25 mouse cellular contexts compared by ENCODE assay signal in genomic region chr8:48275066-48275465, GRCm38 (mm10).
DNase-seq lines count a peak whose midpoint lies in the region; ATAC-seq and TF ChIP-seq lines count a peak whose summit lies in the region.
"Had no signal": no experiment of that assay in that cellular context is flagged by ENCODE, and none has a peak within 500 bp of the region (broad histone marks: within the 10 kb centered on the region; RNA-seq: fewer than 3 reads in every experiment).

No protein-coding gene starts in this region.

- no peak overlapping the region for H3K9ac ChIP-seq in embryonic facial prominence, embryonic 11.5 days (replicated peaks; ENCODE audit: low read length)
- no peak overlapping the region for H3K9ac ChIP-seq in midbrain, embryonic 15.5 days
- H3K9ac ChIP-seq: embryonic facial prominence, embryonic 12.5 days; forebrain, embryonic 12.5 days; heart, embryonic 15.5 days; hindbrain, embryonic 13.5 days; limb, embryonic 15.5 days; liver, embryonic 14.5 days; lung, embryonic 14.5 days had no signal

- H3K9me3 ChIP-seq in embryonic facial prominence, embryonic 11.5 days (replicated peaks; ENCODE audit: control insufficient read depth, low read length) = no peaks in the 10 kb centered on the region
- peaks cover 9% of the 10 kb centered on the region; the same call in 1 of the 2 replicates for H3K9me3 ChIP-seq in embryonic facial prominence, embryonic 10.5 days
- H3K9me3 ChIP-seq in midbrain, embryonic 15.5 days = no peaks in the 10 kb centered on the region
- peaks cover 25% of the 10 kb centered on the region for H3K9me3 ChIP-seq in midbrain, embryonic 10.5 days (replicated peaks)
- H3K9me3 ChIP-seq: embryonic facial prominence, embryonic 12.5 days; heart, embryonic 15.5 days; limb, embryonic 15.5 days had no signal

- no peaks in the 10 kb centered on the region for H3K4me1 ChIP-seq in embryonic facial prominence, embryonic 11.5 days (ENCODE audit: control insufficient read depth, insufficient read depth, low read length)
- H3K4me1 ChIP-seq in embryonic facial prominence, embryonic 10.5 days = no peaks in the 10 kb centered on the region
- H3K4me1 ChIP-seq in midbrain, embryonic 15.5 days = peaks cover 7% of the 10 kb centered on the region
- H3K4me1 ChIP-seq in midbrain, embryonic 10.5 days = peaks cover 16% of the 10 kb centered on the region
- H3K4me1 ChIP-seq: embryonic facial prominence, embryonic 12.5 days; heart, embryonic 15.5 days; hindbrain, embryonic 13.5 days; limb, embryonic 15.5 days had no signal

- 94% methylated on average over 11 of the region's 11 CpGs for WGBS in embryonic facial prominence, embryonic 11.5 days
- 95% methylated on average over 11 of the region's 11 CpGs for WGBS in embryonic facial prominence, embryonic 10.5 days
- WGBS in midbrain, embryonic 15.5 days = 83% methylated on average over 11 of the region's 11 CpGs
- whole genome bisulfite sequencing in midbrain, embryonic 10.5 days = 96% methylated on average over 11 of the region's 11 CpGs

- H3K4me2 ChIP-seq in embryonic facial prominence, embryonic 11.5 days (ENCODE audit: low read depth, low read length) = no peak overlapping the region
- no peak overlapping the region for H3K4me2 ChIP-seq in midbrain, embryonic 15.5 days
- H3K4me2 ChIP-seq: embryonic facial prominence, embryonic 12.5 days; forebrain, embryonic 12.5 days; heart, embryonic 15.5 days; hindbrain, embryonic 13.5 days; limb, embryonic 15.5 days; lung, embryonic 14.5 days had no signal

- H3K36me3 ChIP-seq in embryonic facial prominence, embryonic 11.5 days (replicated peaks; ENCODE audit: control insufficient read depth, insufficient read depth, low read depth, low read length) = peaks cover 20% of the 10 kb centered on the region
- peaks cover 94% of the 10 kb centered on the region for H3K36me3 ChIP-seq in embryonic facial prominence, embryonic 10.5 days (replicated peaks)
- peaks cover 15% of the 10 kb centered on the region for H3K36me3 ChIP-seq in midbrain, embryonic 15.5 days (replicated peaks)
- peaks cover 86% of the 10 kb centered on the region for H3K36me3 ChIP-seq in midbrain, embryonic 10.5 days

- H3K27me3 ChIP-seq in embryonic facial prominence, embryonic 11.5 days (ENCODE audit: control insufficient read depth, insufficient read depth, low read length) = no peaks in the 10 kb centered on the region
- H3K27me3 ChIP-seq in embryonic facial prominence, embryonic 10.5 days (replicated peaks; ENCODE audit: low read depth, poor library complexity, severe bottlenecking) = no peaks in the 10 kb centered on the region
- H3K27me3 ChIP-seq in midbrain, embryonic 15.5 days (replicated peaks) = no peaks in the 10 kb centered on the region
- peaks cover 25% of the 10 kb centered on the region; the same call in 1 of the 2 replicates for H3K27me3 ChIP-seq in midbrain, embryonic 10.5 days (ENCODE audit: low read depth, poor library complexity, severe bottlenecking)
- H3K27me3 ChIP-seq: embryonic facial prominence, embryonic 12.5 days; forebrain, embryonic 12.5 days; heart, embryonic 15.5 days; hindbrain, embryonic 13.5 days; limb, embryonic 15.5 days had no signal

- ATAC-seq in embryonic facial prominence, embryonic 11.5 days (replicated peaks; ENCODE audit: insufficient number of reproducible peaks, low FRiP score, low TSS enrichment, low read depth) = no peak
- no peak for ATAC-seq in midbrain, embryonic 15.5 days (replicated peaks)

- TF ChIP-seq CTCF in layer of hippocampus, adult 2 months (conservative IDR thresholded peaks at IDR 0.05) = no peak

- 0 out of 2 replicates have a peak overlapping the region, but pooled peaks have one; percentile 22 for H3K27ac ChIP-seq in embryonic facial prominence, embryonic 11.5 days (replicated peaks; ENCODE audit: low read depth, low read length)
- no peak overlapping the region for H3K27ac ChIP-seq in embryonic facial prominence, embryonic 10.5 days (replicated peaks)
- peak overlapping the region; percentile 32; the same call in 1 of the 2 replicates for H3K27ac ChIP-seq in layer of hippocampus, adult 2 months
- H3K27ac ChIP-seq in midbrain, embryonic 15.5 days = peak overlapping the region; percentile 34; the same call in 1 of the 2 replicates
- H3K27ac ChIP-seq in midbrain, embryonic 10.5 days (replicated peaks) = no peak overlapping the region
- H3K27ac ChIP-seq: embryonic facial prominence, embryonic 12.5 days; forebrain, embryonic 12.5 days; heart, embryonic 15.5 days; hindbrain, embryonic 13.5 days; kidney, postnatal 0 days; limb, embryonic 15.5 days; liver, embryonic 14.5 days; stomach, postnatal 0 days had no signal

- no peak overlapping the region for H3K4me3 ChIP-seq in embryonic facial prominence, embryonic 11.5 days (ENCODE audit: low read depth, low read length)
- H3K4me3 ChIP-seq in embryonic facial prominence, embryonic 10.5 days = no peak overlapping the region
- no peak overlapping the region for H3K4me3 ChIP-seq in layer of hippocampus, adult 2 months
- H3K4me3 ChIP-seq in midbrain, embryonic 15.5 days = no peak overlapping the region
- no peak overlapping the region for H3K4me3 ChIP-seq in midbrain, embryonic 10.5 days
- H3K4me3 ChIP-seq: embryonic facial prominence, embryonic 12.5 days; erythroblast, embryonic 14.5 days; forebrain, embryonic 12.5 days; heart, embryonic 15.5 days; hindbrain, embryonic 13.5 days; limb, embryonic 15.5 days had no signal

- no peak for DNase-seq in embryonic facial prominence, embryonic 11.5 days (ENCODE audit: low spot score)
- no peak for DNase-seq in embryonic facial prominence, embryonic 10.5 days (ENCODE audit: low spot score)
- DNase-seq in layer of hippocampus, adult 2 months (ENCODE audit: low spot score in 2 of 2) = peak in 1 of 2 experiments; percentile 23
- DNase-seq in layer of hippocampus, postnatal 14 days (ENCODE audit: low spot score in 2 of 2) = no peak
- DNase-seq in midbrain, embryonic 10.5 days (ENCODE audit: low spot score) = no peak
- peak; percentile 72 for DNase-seq in brain, adult 2 months (ENCODE audit: low read depth, low spot score)
- DNase-seq in adrenal gland, postnatal 14 days = no peak
- DNase-seq: adrenal gland, postnatal 25 days; cerebellum, adult 11 months; cerebellum, adult 9-11 months; gastrocnemius, postnatal 36 days; heart, postnatal 36 days; kidney, adult 2 months; lung, embryonic 14.5 days; thymus, postnatal 14 days had no signal

Comparison
In these comparisons a context has a peak if more than half of its experiments do, and no peak if none do; other contexts are left out.
1. H3K27ac ChIP-seq: peak in embryonic facial prominence, embryonic 11.5 days (single experiment), layer of hippocampus, adult 2 months (single experiment) and midbrain, embryonic 15.5 days (single experiment); none in embryonic facial prominence, embryonic 10.5 days (single experiment) and midbrain, embryonic 10.5 days (single experiment).